Mouse (Mus musculus): ENCODE results near the gene Nacc2. TPM values are rescaled to one million over a fixed set of nuclear protein-coding genes. Genes with fewer than 3 reads are reported as not detected.
A peak's percentile ranks its signal among the peaks of the same experiment; 100 is the strongest.

The Nacc2 gene
- polyA plus RNA-seq, 1 experiment from 2014 or later = 37.0 TPM

- no peak for ATAC-seq
- ChIA-PET POLR2A (no interaction called here), CTCF (interaction anchor here (0.6 to 2.1 kb wide), 14 partner anchors 22 to 164 kb away, joined by 3 to 10 read pairs (median 4); no protein-coding TSS in a partner anchor)
- no peak for DNase-seq (ENCODE audit: low read depth, low spot score)
- peak; percentile 69 for TF ChIP-seq CTCF (IDR thresholded peaks at IDR 0.05)
- no peaks in the 10 kb centered on the region for H3K27me3 ChIP-seq
- in situ Hi-C loops (cut with MboI; ENCODE audit: low pct_unique_long_range_greater_than_20kb) = no loop called here
Observed at GRCm38 (mm10) chr2:26153295-26153694, 30.3 kb upstream of the Nacc2 start.

GRCm38 (mm10) chr2:26147706-26148370, 24.8 kb upstream of the Nacc2 start:
- TF ChIP-seq CTCF (IDR thresholded peaks at IDR 0.05) = no peak
- POLR2A ChIA-PET = no interaction called here
- ATAC-seq = peak; percentile 84
- CTCF ChIA-PET = no interaction called here
- DNase-seq (ENCODE audit: low read depth, low spot score) = peak; percentile 91
- in situ Hi-C loops (cut with MboI; ENCODE audit: low pct_unique_long_range_greater_than_20kb) = loop anchor here (10.0 kb wide), 1 partner anchor 313 kb away; no protein-coding TSS in a partner anchor
- no peaks in the 10 kb centered on the region for H3K27me3 ChIP-seq

- TF ChIP-seq CTCF (IDR thresholded peaks at IDR 0.05) = no peak
- in situ Hi-C loops (cut with MboI; ENCODE audit: low pct_unique_long_range_greater_than_20kb) = loop anchor here (10.0 kb wide), 1 partner anchor 312 kb away; no protein-coding TSS in a partner anchor
- POLR2A ChIA-PET = interaction anchor here (1.0 kb wide), 1 partner anchor 29 kb away, joined by 4 read pairs; no protein-coding TSS in a partner anchor
- CTCF ChIA-PET = no interaction called here
- ATAC-seq (no peak), DNase-seq (ENCODE audit: low read depth, low spot score) (no peak)
- H3K27me3 ChIP-seq = no peaks in the 10 kb centered on the region
Observed at GRCm38 (mm10) chr2:26146337-26147042, 23.5 kb upstream of the Nacc2 start.

GRCm38 (mm10) chr2:26145113-26145512, 22.1 kb upstream of the Nacc2 start:
- ATAC-seq (no peak), DNase-seq (ENCODE audit: low read depth, low spot score) (no peak)
- POLR2A ChIA-PET = no interaction called here
- no peaks in the 10 kb centered on the region for H3K27me3 ChIP-seq
- TF ChIP-seq CTCF (IDR thresholded peaks at IDR 0.05) = no peak
- CTCF ChIA-PET = interaction anchor here (0.9 to 2.1 kb wide), 2 partner anchors 11 to 90 kb away, joined by 4 to 5 read pairs; no protein-coding TSS in a partner anchor
- in situ Hi-C loops (cut with MboI; ENCODE audit: low pct_unique_long_range_greater_than_20kb) = loop anchor here (10.0 kb wide), 1 partner anchor 310 kb away; no protein-coding TSS in a partner anchor

- ChIA-PET POLR2A (no interaction called here), CTCF (interaction anchor here (0.9 to 2.1 kb wide), 3 partner anchors 10 to 90 kb away, joined by 3 to 5 read pairs (median 4); no protein-coding TSS in a partner anchor)
- ATAC-seq = no peak
- in situ Hi-C loops (cut with MboI; ENCODE audit: low pct_unique_long_range_greater_than_20kb) = loop anchor here (5.0 to 10.0 kb wide), 3 partner anchors 82 to 310 kb away; no protein-coding TSS in a partner anchor
- no peak for DNase-seq (ENCODE audit: low read depth, low spot score)
- TF ChIP-seq CTCF (IDR thresholded peaks at IDR 0.05) = no peak
- H3K27me3 ChIP-seq = no peaks in the 10 kb centered on the region
Observed at GRCm38 (mm10) chr2:26144331-26144730, 21.3 kb upstream of the Nacc2 start.

- TF ChIP-seq CTCF (IDR thresholded peaks at IDR 0.05) = no peak
Observed at GRCm38 (mm10) chr2:26143556-26143955, 20.5 kb upstream of the Nacc2 start.

GRCm38 (mm10) chr2:26142986-26143385, 20.0 kb upstream of the Nacc2 start:
- ATAC-seq (no peak), DNase-seq (ENCODE audit: low read depth, low spot score) (no peak)
- POLR2A ChIA-PET = no interaction called here
- no peak for TF ChIP-seq CTCF (IDR thresholded peaks at IDR 0.05)
- CTCF ChIA-PET = interaction anchor here (1.2 kb wide), 1 partner anchor 88 kb away, joined by 3 read pairs; no protein-coding TSS in a partner anchor
- in situ Hi-C loops (cut with MboI; ENCODE audit: low pct_unique_long_range_greater_than_20kb) = loop anchor here (5.0 to 10.0 kb wide), 3 partner anchors 81 to 308 kb away; no protein-coding TSS in a partner anchor
- H3K27me3 ChIP-seq = no peaks in the 10 kb centered on the region

More at GRCm38 (mm10) chr2:26143556-26143955, 20.5 kb upstream of the Nacc2 start:
- H3K27me3 ChIP-seq = no peaks in the 10 kb centered on the region
- in situ Hi-C loops (cut with MboI; ENCODE audit: low pct_unique_long_range_greater_than_20kb) = loop anchor here (5.0 to 10.0 kb wide), 3 partner anchors 81 to 309 kb away; no protein-coding TSS in a partner anchor
- DNase-seq (ENCODE audit: low read depth, low spot score) = no peak
- ChIA-PET POLR2A (no interaction called here), CTCF (interaction anchor here (1.2 to 2.1 kb wide), 2 partner anchors 9 to 89 kb away, joined by 3 to 5 read pairs; no protein-coding TSS in a partner anchor)
- no peak for ATAC-seq

GRCm38 (mm10) chr2:26141893-26142635, 19.0 kb upstream of the Nacc2 start:
- H3K27me3 ChIP-seq = no peaks in the 10 kb centered on the region
- POLR2A ChIA-PET = interaction anchor here (0.6 to 1.8 kb wide), 2 partner anchors 86 to 90 kb away, joined by 3 to 5 read pairs; no protein-coding TSS in a partner anchor
- in situ Hi-C loops (cut with MboI; ENCODE audit: low pct_unique_long_range_greater_than_20kb) = loop anchor here (5.0 to 10.0 kb wide), 3 partner anchors 80 to 307 kb away; no protein-coding TSS in a partner anchor
- CTCF ChIA-PET = interaction anchor here (0.8 to 2.1 kb wide), 7 partner anchors 8 to 94 kb away, joined by 3 to 15 read pairs (median 3); no protein-coding TSS in a partner anchor
- ATAC-seq (no peak), DNase-seq (ENCODE audit: low read depth, low spot score) (no peak)
- TF ChIP-seq CTCF (IDR thresholded peaks at IDR 0.05) = no peak

- ChIA-PET POLR2A (interaction anchor here (1.0 to 1.8 kb wide), 3 partner anchors 20 to 85 kb away, joined by 3 to 5 read pairs (median 5); no protein-coding TSS in a partner anchor), CTCF (interaction anchor here (1.0 to 2.1 kb wide), 7 partner anchors 16 to 116 kb away, joined by 3 to 15 read pairs (median 3); no protein-coding TSS in a partner anchor)
- in situ Hi-C loops (cut with MboI; ENCODE audit: low pct_unique_long_range_greater_than_20kb) = loop anchor here (5.0 to 10.0 kb wide), 3 partner anchors 79 to 306 kb away; no protein-coding TSS in a partner anchor
- DNase-seq (ENCODE audit: low read depth, low spot score) (no peak), ATAC-seq (peak; percentile 1)
- TF ChIP-seq CTCF (IDR thresholded peaks at IDR 0.05) = no peak
- H3K27me3 ChIP-seq = no peaks in the 10 kb centered on the region
Observed at GRCm38 (mm10) chr2:26140903-26141302, 17.9 kb upstream of the Nacc2 start.

Measured in Patski (cell line).